Mouse (Mus musculus): ENCODE data around the gene Pakap.

GRCm38 (mm10) chr4:57789118-57789517 is 221.1 kb downstream of the Pakap start:
- TF ChIP-seq TAL1 (IDR thresholded peaks at IDR 0.05; ENCODE audit: low read length): no peak
- no peak for TF ChIP-seq GATA1 (IDR thresholded peaks at IDR 0.05; ENCODE audit: low read length)

Data from erythroblast, embryonic 14.5 days (primary cell).